14 mouse cellular contexts compared by ENCODE assay signal in the genomic region with DNA sequence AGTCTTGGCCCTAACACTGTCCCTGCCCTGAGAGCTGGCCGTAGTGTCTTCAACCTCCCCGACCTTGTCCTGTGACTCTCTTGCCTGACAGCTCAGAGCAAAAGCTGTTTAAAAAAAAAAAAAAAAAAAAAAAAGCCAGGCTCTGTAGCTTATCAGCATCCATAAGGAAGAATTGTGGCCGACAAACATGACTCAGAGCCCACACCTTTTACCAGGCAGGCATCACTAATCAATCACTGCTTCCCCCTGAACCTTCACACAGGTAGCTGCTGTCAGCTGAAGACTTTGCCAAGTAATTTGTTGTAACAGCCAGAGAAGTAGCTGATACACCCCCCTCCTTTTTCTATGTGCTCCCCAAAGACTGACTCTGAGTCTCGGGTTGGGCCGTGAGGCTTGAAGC.
"Had no signal": no experiment of that assay in that cellular context is flagged by ENCODE, and none has a peak within 500 bp of the region (broad histone marks: within the 10 kb centered on the region; RNA-seq: fewer than 3 reads in every experiment).

No protein-coding gene starts in this region.

- H3K4me3 ChIP-seq: midbrain, embryonic 10.5 days; midbrain, embryonic 12.5 days; myocyte; neural tube, embryonic 13.5 days had no signal

- DNase-seq: lung, adult 18-20 months; lung, embryonic 14.5 days; lung, postnatal 10 days; lung, postnatal 4 days; midbrain, embryonic 14.5 days; right cerebral cortex, postnatal 14 days; thymus, adult 18-20 months; thymus, postnatal 14 days; thymus, postnatal 36 days had no signal

- H3K9me3 ChIP-seq: midbrain, embryonic 10.5 days; midbrain, embryonic 12.5 days; neural tube, embryonic 13.5 days had no signal

- H3K4me2 ChIP-seq: lung, embryonic 14.5 days; midbrain, embryonic 12.5 days; neural tube, embryonic 13.5 days had no signal

- H3K9ac ChIP-seq: lung, embryonic 14.5 days; midbrain, embryonic 12.5 days; neural tube, embryonic 13.5 days had no signal

- H3K27ac ChIP-seq: midbrain, embryonic 10.5 days; midbrain, embryonic 12.5 days had no signal

- H3K4me1 ChIP-seq: neural tube, embryonic 13.5 days had no signal

- H3K27me3 ChIP-seq: midbrain, embryonic 12.5 days; neural tube, embryonic 13.5 days had no signal

- ATAC-seq: midbrain, embryonic 16.5 days had no signal
